Mouse (Mus musculus) neural tube, embryonic 15.5 days (tissue): ENCODE results near the gene Eif4e3. TPM values are rescaled to one million over a fixed set of nuclear protein-coding genes. Genes with fewer than 3 reads are reported as not detected.
A peak's percentile ranks its signal among the peaks of the same experiment; 100 is the strongest.

ENCODE experiments used
- ATAC-seq: fragments of 200-750 bp; cut with Nextera tagmentation; 2 replicates; pipeline ENCODE4 v1.8.0; 2017; ENCODE audit warnings: mild to moderate bottlenecking, moderate TSS enrichment, moderate library complexity; ENCODE audit not compliant: low FRiP score
- H3K27ac ChIP-seq: fragments of 300-500 bp; sonication (generic); replicated peaks from 2 replicates; pipeline ENCODE4 v1.5.1; 2015; ENCODE audit warnings: mild to moderate bottlenecking, inconsistent platforms
- H3K27me3 ChIP-seq: fragments of 300-500 bp; sonication (generic); replicated peaks from 2 replicates; pipeline ENCODE4 v1.6.1; 2015; ENCODE audit warnings: inconsistent platforms
- H3K36me3 ChIP-seq: fragments of 300-500 bp; sonication (generic); 2 replicates; pipeline ENCODE4 v1.6.1; 2015; ENCODE audit warnings: inconsistent platforms
- H3K4me1 ChIP-seq: fragments of 300-500 bp; sonication (generic); 2 replicates; pipeline ENCODE4 v1.6.1; 2015; ENCODE audit warnings: inconsistent platforms
- H3K4me2 ChIP-seq: fragments of 300-500 bp; sonication (generic); 2 replicates; pipeline ENCODE4 v1.6.1; 2015; ENCODE audit warnings: inconsistent platforms, mild to moderate bottlenecking, moderate library complexity
- H3K4me3 ChIP-seq: fragments of 300-500 bp; sonication (generic); replicated peaks from 2 replicates; pipeline ENCODE4 v1.5.1; 2015; ENCODE audit warnings: mild to moderate bottlenecking, inconsistent platforms
- H3K9ac ChIP-seq: fragments of 300-500 bp; sonication (generic); replicated peaks from 2 replicates; pipeline ENCODE4 v1.6.1; 2015; ENCODE audit warnings: mild to moderate bottlenecking, inconsistent platforms
- H3K9me3 ChIP-seq: fragments of 300-500 bp; sonication (generic); replicated peaks from 2 replicates; pipeline ENCODE4 v1.6.1; 2016; ENCODE audit warnings: inconsistent platforms
- WGBS: fragments of 180-500 bp; shearing (Covaris S2); methylation state at CpG from one replicate; pipeline ENCODE4 v1.1.7; 2015; ENCODE audit warnings: mixed read lengths; 5-methylcytosine and 5-hydroxymethylcytosine counted together
- polyA plus RNA-seq: library from polyadenylated mRNA; unstranded; fragments of >200 nt; fragmentation: Nextera tagmentation; extraction: Ambion mirVana; gene quantifications from 2 replicates; pipeline ENCODE4 v1.2.1, GENCODE M21; 2015

Gene Eif4e3
- polyA plus RNA-seq, 1 experiment from 2014 or later: 7.0 TPM

- H3K27me3 ChIP-seq: peaks cover 8% of the 10 kb centered on the region; the same call in 1 of the 2 replicates
- ATAC-seq: no peak
- no peak overlapping the region for H3K4me2 ChIP-seq
- 57% methylated on average over 5 of the region's 5 CpGs for WGBS
- H3K4me3 ChIP-seq: no peak overlapping the region
- H3K9ac ChIP-seq: no peak overlapping the region
- H3K36me3 ChIP-seq: no peaks in the 10 kb centered on the region
- H3K4me1 ChIP-seq: no peaks in the 10 kb centered on the region
- no peaks in the 10 kb centered on the region for H3K9me3 ChIP-seq
- no peak overlapping the region for H3K27ac ChIP-seq
Observed at GRCm38 (mm10) chr6:99684899-99685298, 18.3 kb upstream of the Eif4e3 start.

GRCm38 (mm10) chr6:99683974-99684373 lies 17.4 kb upstream of the Eif4e3 start:
- no peak for ATAC-seq
- Histone ChIP-seq H3K9ac (no peak overlapping the region), H3K36me3 (no peaks in the 10 kb centered on the region), H3K4me3 (no peak overlapping the region), H3K4me2 (no peak overlapping the region), H3K9me3 (no peaks in the 10 kb centered on the region), H3K27me3 (no peaks in the 10 kb centered on the region), H3K4me1 (no peaks in the 10 kb centered on the region), H3K27ac (no peak overlapping the region)
- WGBS: 96% methylated on average over 5 of the region's 5 CpGs

DNA sequence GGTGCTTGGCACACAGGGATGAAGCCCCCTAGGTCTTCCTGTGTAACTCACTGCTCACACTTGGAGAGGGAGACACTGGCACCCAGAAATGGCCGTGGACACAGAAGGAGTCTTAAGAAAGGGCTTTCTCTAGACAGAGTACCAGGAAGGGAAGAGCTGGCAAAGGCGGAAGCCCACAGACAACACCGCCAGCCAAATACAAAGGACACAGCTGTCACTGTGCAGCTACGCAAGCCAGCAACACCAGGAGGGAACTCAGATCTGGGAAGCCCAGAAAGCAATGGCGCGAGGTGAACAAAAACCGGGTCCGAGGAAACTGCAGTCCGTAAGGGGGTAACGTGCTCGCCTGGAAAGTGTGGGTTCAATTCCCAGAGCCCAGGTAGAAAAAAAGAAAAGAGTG lies 11.5 kb upstream of the Eif4e3 start:
- 70% methylated on average over 11 of the region's 11 CpGs for WGBS
- H3K4me3 ChIP-seq: no peak overlapping the region
- no peak for ATAC-seq
- H3K27me3 ChIP-seq: no peaks in the 10 kb centered on the region
- H3K27ac ChIP-seq: no peak overlapping the region; the same call in 1 of the 2 replicates
- H3K4me2 ChIP-seq: no peak overlapping the region; the same call in 1 of the 2 replicates
- H3K36me3 ChIP-seq: no peaks in the 10 kb centered on the region
- no peak overlapping the region for H3K9ac ChIP-seq
- no peaks in the 10 kb centered on the region for H3K9me3 ChIP-seq
- no peaks in the 10 kb centered on the region for H3K4me1 ChIP-seq

DNA sequence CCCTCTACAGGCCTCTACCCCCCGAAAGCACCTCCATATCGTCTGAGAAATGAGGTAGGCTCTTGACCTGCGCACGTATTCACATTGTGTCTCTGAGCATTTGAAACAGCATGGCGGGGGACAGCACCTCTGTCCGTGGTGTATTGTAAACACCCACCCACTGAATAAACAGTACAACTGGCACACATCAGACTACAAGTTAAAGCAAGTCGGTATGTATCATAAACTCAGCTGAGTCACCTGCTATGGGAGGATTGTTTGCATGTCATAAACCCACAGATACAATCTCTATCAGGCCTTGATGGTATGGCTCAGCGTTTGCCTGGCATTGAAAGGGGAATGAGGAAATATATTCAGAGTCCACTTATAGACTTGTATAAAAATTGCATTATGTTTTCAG lies 10.8 kb upstream of the Eif4e3 start:
- WGBS: 82% methylated on average over 8 of the region's 8 CpGs

DNA sequence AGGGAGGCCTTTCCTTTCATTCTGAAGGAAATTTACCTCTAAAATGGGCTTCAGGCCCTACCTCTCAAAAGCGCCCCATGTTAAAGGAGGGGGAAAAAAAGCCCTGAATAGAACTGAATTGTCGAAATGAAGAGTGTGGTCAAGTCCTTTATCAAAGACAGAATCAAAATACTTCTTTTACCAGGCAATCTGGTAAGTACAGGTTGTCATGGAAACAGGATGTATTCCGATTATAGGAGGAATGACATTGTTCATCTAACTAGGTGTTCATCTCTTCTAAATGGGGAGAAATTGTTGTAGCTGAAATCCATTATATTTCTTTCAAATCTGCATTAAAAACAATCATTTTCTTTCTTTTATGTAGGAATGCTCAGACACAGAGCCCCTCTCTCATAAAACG lies 7.9 kb upstream of the Eif4e3 start:
- no peak overlapping the region for H3K9ac ChIP-seq

More for the DNA sequence above, 10.8 kb upstream of the Eif4e3 start:
- no peak overlapping the region for H3K4me3 ChIP-seq
- no peaks in the 10 kb centered on the region for H3K9me3 ChIP-seq
- H3K9ac ChIP-seq: no peak overlapping the region
- ATAC-seq: no peak
- H3K36me3 ChIP-seq: no peaks in the 10 kb centered on the region
- no peak overlapping the region for H3K27ac ChIP-seq
- no peaks in the 10 kb centered on the region for H3K27me3 ChIP-seq
- no peak overlapping the region for H3K4me2 ChIP-seq
- no peaks in the 10 kb centered on the region for H3K4me1 ChIP-seq

GRCm38 (mm10) chr6:99671768-99672167 lies 5.2 kb upstream of the Eif4e3 start:
- Histone ChIP-seq H3K9me3 (no peaks in the 10 kb centered on the region), H3K4me2 (no peak overlapping the region), H3K27ac (no peak overlapping the region), H3K4me3 (no peak overlapping the region), H3K27me3 (no peaks in the 10 kb centered on the region), H3K4me1 (peaks cover 41% of the 10 kb centered on the region), H3K9ac (no peak overlapping the region), H3K36me3 (no peaks in the 10 kb centered on the region)
- ATAC-seq: no peak
- WGBS: 53% methylated on average over 3 of the region's 3 CpGs

More for the DNA sequence above, 7.9 kb upstream of the Eif4e3 start:
- no peaks in the 10 kb centered on the region for H3K27me3 ChIP-seq
- H3K4me1 ChIP-seq: peaks cover 17% of the 10 kb centered on the region
- H3K9me3 ChIP-seq: no peaks in the 10 kb centered on the region
- no peak overlapping the region for H3K4me3 ChIP-seq
- no peaks in the 10 kb centered on the region for H3K36me3 ChIP-seq
- no peak overlapping the region for H3K27ac ChIP-seq
- H3K4me2 ChIP-seq: no peak overlapping the region
- ATAC-seq: no peak
- 71% methylated on average over 4 of the region's 4 CpGs for WGBS

GRCm38 (mm10) chr6:99670481-99671119 lies 4.0 kb upstream of the Eif4e3 start:
- H3K9me3 ChIP-seq: no peaks in the 10 kb centered on the region
- no peaks in the 10 kb centered on the region for H3K27me3 ChIP-seq
- 56% methylated on average over 7 of the region's 7 CpGs for WGBS
- H3K4me1 ChIP-seq: peaks cover 47% of the 10 kb centered on the region
- H3K4me2 ChIP-seq: no peak overlapping the region
- H3K36me3 ChIP-seq: no peaks in the 10 kb centered on the region
- H3K9ac ChIP-seq: no peak overlapping the region
- peak overlapping the region; percentile 71 for H3K27ac ChIP-seq
- peak; percentile 28; the same call in 1 of the 2 replicates for ATAC-seq
- H3K4me3 ChIP-seq: no peak overlapping the region

GRCm38 (mm10) chr6:99669481-99670325 lies 3.1 kb upstream of the Eif4e3 start:
- Histone ChIP-seq H3K4me3 (no peak overlapping the region), H3K9me3 (no peaks in the 10 kb centered on the region), H3K4me1 (peaks cover 52% of the 10 kb centered on the region), H3K27ac (peak overlapping the region; percentile 71), H3K36me3 (no peaks in the 10 kb centered on the region), H3K27me3 (peaks cover under 1% of the 10 kb centered on the region; the same call in 1 of the 2 replicates), H3K9ac (no peak overlapping the region), H3K4me2 (peak overlapping the region; percentile 5; the same call in 1 of the 2 replicates)
- ATAC-seq: peak; percentile 83
- WGBS: 12% methylated on average over 5 of the region's 5 CpGs

DNA sequence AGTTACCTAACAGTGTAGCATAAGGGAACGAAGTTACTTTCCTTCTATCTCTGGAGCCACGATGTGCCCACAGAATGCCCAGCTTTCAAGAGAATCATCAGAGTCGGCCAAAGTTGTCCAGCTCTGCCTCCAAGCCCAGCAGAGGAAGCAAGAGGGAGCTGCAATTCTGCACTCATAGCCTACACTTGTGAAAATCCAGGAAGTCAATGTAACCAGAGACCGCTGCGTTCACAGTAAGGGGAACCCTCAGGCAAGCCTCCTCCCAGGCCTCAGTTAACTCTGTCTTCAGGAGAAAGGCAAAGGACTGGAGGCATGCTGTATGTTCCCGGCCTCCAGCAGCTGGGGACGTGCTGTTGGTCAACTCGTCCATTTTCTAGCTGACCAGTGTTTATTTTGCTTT lies 719 bp upstream of the Eif4e3 start:
- no peaks in the 10 kb centered on the region for H3K9me3 ChIP-seq
- peaks cover 6% of the 10 kb centered on the region; the same call in 1 of the 2 replicates for H3K27me3 ChIP-seq
- H3K4me2 ChIP-seq: peak overlapping the region; percentile 96
- H3K9ac ChIP-seq: peak overlapping the region; percentile 82
- H3K4me3 ChIP-seq: peak overlapping the region; percentile 68
- peaks cover 52% of the 10 kb centered on the region for H3K4me1 ChIP-seq
- peak overlapping the region; percentile 69 for H3K27ac ChIP-seq
- ATAC-seq: no peak
- no peaks in the 10 kb centered on the region for H3K36me3 ChIP-seq
- WGBS: 41% methylated on average over 8 of the region's 8 CpGs

DNA sequence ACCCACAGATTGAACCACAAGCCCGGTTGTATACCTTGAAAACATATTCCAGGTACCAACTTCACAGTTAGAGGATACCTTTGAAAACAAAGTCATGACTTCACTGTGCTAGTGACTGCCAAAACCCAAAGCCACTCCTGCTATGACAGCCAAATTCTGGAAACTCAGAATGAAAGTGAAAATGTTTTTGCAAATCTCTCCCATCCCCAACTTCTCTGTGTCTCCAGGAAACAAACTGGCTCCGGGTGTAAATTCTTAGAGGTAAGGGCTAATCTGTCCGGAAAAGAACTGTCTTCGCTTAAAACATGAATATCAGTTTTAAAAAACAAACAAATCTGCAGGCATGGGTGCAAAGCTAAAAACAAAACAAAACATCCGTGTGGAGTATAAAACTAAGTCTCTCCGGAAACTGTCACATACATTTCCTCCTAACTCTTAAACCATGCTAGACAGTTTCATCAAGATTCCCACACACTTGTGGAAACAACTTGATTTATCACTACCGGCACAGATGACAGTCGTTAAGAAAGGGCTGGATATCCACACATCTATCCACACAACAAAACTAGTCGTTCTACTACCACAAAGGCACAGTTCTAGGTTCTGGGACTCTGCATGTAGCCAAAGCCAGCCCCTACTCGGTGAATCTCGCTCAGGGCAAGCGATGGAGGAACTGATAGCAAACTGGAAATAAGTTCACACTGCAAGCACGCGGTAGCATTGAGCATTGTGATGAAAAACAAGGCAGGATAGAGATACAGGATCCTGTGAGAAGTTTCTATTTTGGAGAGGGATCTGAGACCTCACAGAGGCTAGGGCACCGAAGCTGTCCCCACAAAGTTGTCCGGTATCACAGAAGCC lies 884 bp downstream of the Eif4e3 start:
- Histone ChIP-seq H3K36me3 (no peaks in the 10 kb centered on the region), H3K4me1 (peaks cover 48% of the 10 kb centered on the region), H3K9ac (peak overlapping the region; percentile 82), H3K4me2 (peak overlapping the region; percentile 96), H3K4me3 (peak overlapping the region; percentile 68), H3K9me3 (no peaks in the 10 kb centered on the region), H3K27ac (peak overlapping the region; percentile 69), H3K27me3 (peaks cover 6% of the 10 kb centered on the region; the same call in 1 of the 2 replicates)
- no peak for ATAC-seq
- 31% methylated on average over 16 of the region's 16 CpGs for WGBS

GRCm38 (mm10) chr6:99663232-99663631 lies 3.3 kb downstream of the Eif4e3 start:
- Histone ChIP-seq H3K9ac (no peak overlapping the region), H3K36me3 (no peaks in the 10 kb centered on the region), H3K9me3 (no peaks in the 10 kb centered on the region), H3K4me1 (peaks cover 26% of the 10 kb centered on the region), H3K27me3 (peaks cover 9% of the 10 kb centered on the region; the same call in 1 of the 2 replicates), H3K4me2 (no peak overlapping the region), H3K4me3 (no peak overlapping the region), H3K27ac (no peak overlapping the region)
- 84% methylated on average over 8 of the region's 8 CpGs for WGBS
- no peak for ATAC-seq
